Mouse (Mus musculus): Measurements from ENCODE around the gene Ppp6r2.

- TF ChIP-seq GATA1 (IDR thresholded peaks at IDR 0.05; ENCODE audit: borderline replicate concordance, low read length) (no peak), CTCF (IDR thresholded peaks at IDR 0.05; ENCODE audit: low read depth, low read length) (no peak), TAL1 (conservative IDR thresholded peaks at IDR 0.05; ENCODE audit: low read depth, low read length) (no peak), POLR2AphosphoS5 (IDR thresholded peaks at IDR 0.05; ENCODE audit: insufficient replicate concordance, low read depth, low read length) (no peak), GATA2 (IDR thresholded peaks at IDR 0.05; ENCODE audit: borderline replicate concordance, low read depth, low read length) (no peak)
These were observed 103.3 kb downstream of the Ppp6r2 start for GRCm38 (mm10) chr15:89314511-89315189.
